Mouse (Mus musculus) right cerebral cortex, postnatal 10 days (tissue): ENCODE data around the gene Cmtm2a.
A peak's percentile ranks its signal among the peaks of the same experiment; 100 is the strongest.
"Not testable (repeated sequence)": the region's sequence is repeated elsewhere in the genome, so short reads cannot be mapped to it uniquely, and the experiment has no call there.

Source experiments
- DNase-seq, 2 experiments: peaks; one replicate each; pipeline ENCODE4 v3.0.0; 2021; ENCODE audit warnings: low spot score in 2 of 2

The Cmtm2a gene

DNA sequence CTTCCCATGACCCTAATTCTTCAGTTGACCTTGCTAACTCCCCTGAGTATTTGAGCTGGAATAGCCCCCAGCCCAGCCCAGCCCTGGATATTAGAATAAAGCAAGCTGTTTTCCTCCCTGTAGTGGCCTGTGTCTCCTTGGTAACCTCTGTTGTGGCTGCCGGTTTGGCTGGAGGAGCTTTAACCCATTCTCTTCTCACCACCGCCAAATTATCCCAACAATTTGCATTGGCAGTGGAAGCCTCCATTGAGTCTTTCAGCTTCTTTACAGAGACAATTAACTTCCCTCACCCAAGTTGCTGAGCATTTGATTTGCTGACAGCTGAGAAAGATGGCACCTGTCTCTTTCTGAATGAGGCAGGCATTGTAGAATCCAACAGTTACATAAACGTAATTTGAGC lies 8.6 kb upstream of the Cmtm2a start:
- DNase-seq, result peak; percentile 27 to 32

DNA sequence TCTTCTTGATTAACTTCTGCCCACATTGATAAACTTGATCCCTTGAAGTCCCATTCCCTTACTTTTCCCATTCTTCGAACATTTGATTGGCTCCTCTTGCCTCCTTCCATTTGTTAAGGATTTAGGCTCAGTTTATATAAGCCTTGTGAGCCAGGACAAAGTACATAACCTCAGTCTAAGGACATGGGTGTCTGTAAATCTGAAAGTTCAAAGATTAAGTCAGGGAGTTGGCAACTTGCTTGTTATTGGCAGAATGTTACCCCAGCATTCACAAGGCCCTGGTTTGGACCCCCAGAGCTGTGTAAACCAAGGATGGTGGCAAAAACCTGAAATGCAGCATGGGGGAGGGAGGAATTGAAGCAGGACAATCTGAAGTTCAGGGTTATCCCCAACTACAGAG lies 1.4 kb upstream of the Cmtm2a start:
- DNase-seq, result no peak

DNA sequence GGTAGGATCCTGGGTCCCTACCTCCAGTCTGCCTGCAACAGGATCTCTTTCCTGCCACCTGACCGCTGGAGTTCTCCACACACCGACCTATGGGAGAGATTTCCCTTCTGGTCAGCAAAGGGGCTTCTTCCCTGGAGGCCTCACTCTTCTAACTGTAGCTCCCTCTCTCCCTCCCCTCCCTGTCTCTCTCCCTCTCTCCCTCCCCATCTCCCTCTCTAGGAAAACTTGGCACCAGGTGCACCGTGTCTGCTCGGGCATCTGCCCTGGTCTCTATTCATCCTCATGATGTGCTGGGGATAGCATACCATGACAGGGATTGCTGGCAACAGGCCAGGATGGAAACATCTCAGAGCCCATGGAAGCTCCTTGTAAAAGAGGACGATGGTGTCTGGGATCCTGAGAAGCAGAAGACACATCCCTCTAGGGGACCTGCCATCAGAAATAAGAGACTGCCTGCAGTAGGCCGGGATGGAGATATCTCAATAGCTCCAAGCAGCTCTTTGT lies 24.0 kb downstream of the Cmtm2a start:
- DNase-seq, result no peak

DNA sequence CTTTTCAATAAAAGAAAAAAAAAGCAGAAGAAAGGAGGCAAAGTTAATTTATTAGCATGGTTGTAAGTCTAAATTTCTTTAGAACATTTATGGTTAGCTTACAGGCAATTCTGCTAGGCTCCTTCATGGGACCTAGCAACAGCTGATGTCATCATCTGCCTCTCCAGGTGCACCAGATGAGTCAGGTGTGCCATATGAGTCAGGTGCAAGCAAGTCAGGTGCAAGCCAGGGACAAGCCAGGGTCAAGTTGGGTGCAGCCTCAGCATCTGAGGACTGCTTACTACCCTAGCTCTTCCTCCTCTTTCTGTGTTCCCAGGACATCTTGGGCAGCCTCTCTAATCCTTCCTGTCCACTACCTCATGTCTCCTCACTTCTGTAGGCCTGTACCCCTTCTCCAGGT lies 24.6 kb downstream of the Cmtm2a start:
- DNase-seq, result no peak

DNA sequence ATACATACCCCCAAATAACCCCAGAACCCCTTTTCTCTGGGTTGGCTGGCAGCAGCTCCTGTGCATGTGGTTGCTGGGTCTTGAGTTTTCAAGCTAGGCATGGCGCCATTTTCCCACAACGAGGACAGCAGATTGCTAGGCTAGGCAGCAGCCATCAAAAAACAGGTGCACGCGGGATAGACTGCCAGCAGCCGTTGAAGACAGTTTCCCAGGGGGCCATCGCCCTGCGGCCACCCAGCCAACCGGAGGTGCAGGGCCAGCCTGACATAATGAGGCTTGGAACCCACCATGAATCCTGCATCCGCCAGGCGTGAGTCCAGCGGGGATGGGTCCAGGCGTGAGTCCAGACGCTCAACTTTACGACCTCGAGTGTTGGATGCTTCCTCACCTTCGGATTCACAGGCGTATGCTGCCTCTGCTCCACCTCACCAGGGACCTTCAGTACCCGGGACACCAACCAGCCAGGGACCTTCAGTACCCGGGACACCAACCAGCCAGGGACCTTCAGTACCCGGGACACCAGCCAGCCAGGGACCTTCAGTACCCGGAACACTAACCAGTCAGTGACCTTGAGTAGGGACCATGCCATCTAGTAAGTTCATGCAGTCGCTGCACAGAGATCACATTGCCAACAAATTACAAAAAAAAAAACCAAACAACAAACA lies 28.6 kb downstream of the Cmtm2a start:
- not testable (repeated sequence) for DNase-seq

DNA sequence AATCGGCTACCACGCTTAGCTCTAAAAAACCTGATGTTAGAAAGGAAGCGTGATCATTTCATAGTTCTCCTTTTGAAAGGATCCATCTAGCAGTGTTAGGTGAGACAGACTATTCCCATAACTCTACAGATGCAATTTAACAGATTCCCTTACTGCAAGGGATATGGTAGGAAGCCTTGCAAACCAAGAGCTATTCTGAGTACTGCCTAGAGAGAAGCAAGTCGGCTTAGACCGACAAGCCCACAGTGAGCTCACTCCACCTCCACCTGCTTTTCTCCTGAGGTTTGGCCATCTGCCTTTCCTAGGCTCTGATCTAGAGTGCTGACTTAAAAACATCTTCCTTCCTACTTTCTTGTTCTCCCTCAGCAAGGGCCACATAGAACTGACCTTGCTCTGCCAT lies 31.2 kb downstream of the Cmtm2a start:
- DNase-seq, result not testable (repeated sequence)

DNA sequence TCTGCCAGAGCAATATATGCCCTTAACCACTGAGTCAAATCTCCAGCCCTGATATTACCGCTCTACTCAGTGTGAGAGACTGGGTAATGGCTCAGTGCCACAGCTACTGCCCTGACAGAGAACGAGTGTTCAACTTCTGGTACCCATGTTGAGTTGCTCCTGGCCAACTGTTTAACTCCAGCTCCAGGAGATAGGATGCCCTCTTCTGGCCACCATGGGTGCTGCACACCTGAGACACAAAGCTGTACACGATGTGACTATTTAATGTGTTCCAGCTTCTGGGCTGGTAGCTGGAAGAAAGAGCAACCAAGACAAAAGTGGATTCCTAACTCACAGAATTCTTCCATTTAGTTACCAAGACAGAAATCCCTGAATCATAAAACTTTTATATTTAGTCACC lies 40.0 kb downstream of the Cmtm2a start:
- no peak for DNase-seq

DNA sequence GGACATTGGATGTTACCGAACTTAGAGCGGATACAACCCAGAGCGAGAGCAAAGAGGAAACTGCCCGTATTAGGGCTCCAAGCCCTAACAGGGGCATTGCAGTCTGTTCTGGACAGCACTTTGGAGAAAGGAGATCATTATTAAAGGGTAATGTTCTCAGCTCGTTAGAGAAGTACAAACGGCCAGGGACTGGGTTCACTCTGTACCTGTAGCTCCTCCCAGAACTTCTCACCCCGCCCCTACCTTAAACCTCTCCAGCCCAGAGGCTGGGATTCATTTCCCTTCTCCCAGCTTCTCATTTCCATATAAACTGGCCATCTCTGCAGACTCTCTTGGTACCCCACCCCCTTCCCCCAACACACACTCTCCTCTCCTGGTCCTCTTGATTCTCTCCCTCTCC lies 41.5 kb downstream of the Cmtm2a start:
- DNase-seq, result no peak

DNA sequence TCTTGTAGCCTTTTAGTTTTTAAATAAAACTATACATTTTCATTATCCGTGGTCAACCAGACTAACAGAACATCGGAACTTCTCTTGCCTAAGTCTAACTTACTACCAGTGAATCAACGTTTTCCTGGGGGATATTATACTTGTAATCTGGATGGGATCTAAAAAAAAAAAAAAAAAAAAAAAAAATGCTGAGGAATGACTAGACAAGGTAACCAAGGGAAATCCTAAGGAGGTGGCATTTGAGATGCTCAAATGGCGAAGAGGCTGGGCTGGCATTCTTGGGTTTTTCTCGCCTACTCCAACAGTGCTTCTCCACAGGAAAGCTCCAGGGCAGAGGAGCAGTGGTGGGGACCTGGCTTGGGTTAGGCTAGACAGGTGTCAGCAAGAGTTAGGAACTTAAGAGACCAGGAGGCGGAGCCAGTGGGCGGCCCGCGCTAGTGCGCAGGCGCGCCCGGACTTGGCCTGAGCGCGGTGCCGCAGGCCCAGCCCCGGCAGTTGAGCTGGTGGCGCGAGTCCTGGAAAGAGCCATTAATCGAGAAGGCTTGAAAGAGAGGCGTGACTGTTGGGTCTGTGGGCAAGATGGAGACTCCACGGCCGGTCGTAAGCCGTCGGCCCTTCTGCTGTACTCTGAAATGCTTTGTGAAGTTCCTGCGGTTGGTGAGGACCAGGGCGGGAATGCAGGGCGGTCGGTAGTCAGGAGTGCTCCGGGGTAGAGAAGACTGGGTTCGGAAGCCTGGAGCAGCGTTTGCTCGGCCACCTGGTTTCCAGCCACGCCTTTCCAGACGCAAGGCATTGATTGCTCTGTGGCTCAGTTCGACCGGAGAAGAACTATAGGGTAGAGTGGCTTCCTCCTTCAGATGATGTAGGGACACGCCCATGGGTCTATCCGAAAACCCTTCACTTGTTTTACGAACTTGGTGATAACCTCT lies 42.3 kb downstream of the Cmtm2a start, which contains the start of gene Cklf:
Cklf (plus strand) TSS at position 423 of the 929 bp plus-strand sequence.
- DNase-seq, result peak; percentile 71 to 81

DNA sequence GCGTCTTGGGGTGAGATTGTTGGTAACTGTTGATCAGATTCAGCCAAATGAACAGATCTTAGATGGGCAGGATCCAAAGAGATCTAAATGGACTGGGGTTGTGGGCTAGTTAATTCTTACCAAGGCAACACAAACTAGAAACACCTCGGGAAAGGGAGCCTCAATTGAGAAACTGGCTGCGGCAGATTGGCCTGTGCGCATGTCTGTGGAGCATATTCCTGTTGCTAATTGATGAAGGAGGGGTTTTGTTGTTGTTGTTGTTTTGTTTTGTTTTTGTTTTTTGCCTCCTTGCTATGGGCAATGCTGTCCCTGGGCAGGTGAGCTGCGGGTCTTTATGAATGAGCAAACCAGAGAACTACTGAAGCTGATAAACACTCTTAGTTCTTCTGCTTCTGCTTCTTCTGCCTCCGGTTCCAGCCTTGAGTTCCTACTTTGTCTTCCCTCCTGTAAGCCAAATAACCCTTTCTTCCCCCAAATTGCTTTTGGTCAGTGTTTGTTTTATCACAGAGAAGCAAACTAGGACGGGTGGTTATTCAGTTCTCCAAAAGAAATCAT lies 43.5 kb downstream of the Cmtm2a start:
- peak in 1 of 2 experiments; percentile 11 for DNase-seq

DNA sequence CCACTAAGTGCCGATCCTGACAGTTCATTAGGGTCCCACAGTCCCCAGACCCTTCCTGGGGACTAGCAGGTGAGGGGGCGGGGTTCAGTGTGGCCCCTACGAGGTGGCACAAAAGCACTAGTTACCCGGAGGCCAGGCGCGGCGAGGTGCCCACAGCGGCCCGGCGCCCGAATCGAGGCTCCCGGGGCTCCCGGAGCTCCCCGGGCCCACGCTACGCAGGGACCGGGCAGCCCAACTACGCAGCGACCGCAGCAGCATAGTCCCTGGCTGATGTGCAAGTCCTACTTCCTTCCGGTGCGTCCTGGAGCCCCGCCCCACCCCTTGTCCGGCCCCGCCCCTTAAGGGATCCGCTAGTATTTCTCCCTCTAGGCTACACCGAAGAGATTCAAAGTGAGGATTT lies 44.7 kb downstream of the Cmtm2a start, which contains the start of gene Tk2:
Tk2 (minus strand) TSS at position 283 of the 400 bp plus-strand sequence.
- DNase-seq, result peak; percentile 84 to 87

DNA sequence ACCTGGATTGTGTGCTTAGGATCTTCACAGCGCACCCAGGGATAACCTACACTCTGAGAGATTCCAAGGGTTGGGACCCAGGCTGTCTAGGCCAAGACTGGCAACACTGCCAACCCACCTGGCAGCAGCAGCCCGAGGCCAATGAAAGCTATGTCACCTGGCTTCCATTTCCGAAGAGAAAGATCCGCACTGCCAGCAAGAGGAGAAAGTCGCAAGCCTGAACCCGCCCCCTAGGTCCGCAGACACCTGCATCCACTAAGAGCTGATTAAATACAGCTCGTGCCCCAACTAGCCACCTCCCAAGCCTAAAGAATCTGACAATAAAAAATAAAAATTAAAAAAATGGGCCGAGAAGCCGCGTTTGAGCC lies 45.1 kb downstream of the Cmtm2a start:
- DNase-seq, result no peak

DNA sequence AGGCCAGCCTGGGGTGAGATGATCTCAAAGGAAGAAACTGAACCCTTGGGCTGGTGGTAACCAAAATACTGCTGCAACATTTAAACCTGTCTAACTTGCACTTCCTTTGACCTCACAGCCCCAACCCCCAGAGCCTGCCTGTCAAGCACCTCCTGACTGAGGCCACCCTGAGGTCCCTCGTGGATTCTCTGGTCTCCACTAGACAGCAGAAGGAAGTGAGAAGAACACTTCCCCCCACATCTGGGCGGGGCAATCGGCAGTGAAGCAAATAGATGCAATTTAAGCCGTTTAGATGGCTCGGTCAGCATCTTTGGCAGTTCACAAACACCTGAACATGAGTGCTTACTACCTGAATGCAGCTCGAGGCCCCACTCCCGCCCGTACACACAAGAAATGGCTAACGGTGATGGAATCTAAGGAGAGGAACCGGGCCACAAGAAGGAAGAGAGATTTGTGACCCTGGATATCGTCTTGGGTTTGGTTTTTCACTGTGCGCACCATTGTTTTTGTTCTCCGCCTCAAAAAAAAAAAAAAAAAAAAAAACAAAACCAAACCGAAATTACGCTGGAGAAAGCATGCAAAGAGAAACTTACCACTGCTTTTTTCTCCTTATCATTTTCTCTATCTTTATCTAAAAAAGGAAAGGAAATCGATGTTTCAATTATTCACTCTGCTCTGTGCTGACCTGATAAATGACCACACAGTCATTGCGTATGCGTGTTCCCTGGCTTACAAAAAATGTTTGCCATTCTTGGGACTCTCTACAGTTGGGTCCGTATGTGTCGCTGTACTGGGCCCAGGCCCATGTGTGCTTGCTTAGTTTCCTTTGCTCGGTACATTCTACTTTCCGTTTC lies 45.7 kb downstream of the Cmtm2a start:
- peak in 1 of 2 experiments; percentile 43 for DNase-seq

DNA sequence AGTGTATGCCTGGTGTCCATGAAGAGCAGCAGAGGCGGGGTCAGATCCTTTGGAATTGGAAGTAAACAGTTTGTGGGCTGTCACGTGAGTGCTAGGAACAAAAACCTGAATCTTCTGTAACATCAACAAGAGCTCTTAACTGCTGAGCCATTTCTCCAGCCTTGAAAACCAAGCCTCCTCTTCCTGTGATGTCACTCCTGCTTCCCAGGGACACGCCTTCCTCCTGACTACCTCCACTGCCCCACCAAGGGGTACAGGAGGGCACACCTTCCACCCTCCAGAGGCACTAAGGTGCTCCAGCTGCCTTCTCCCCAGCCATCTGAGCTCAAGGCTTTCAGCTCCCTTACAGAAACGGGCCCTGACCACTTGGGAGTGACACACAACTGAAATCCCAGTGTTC lies 46.4 kb downstream of the Cmtm2a start:
- DNase-seq, result no peak

DNA sequence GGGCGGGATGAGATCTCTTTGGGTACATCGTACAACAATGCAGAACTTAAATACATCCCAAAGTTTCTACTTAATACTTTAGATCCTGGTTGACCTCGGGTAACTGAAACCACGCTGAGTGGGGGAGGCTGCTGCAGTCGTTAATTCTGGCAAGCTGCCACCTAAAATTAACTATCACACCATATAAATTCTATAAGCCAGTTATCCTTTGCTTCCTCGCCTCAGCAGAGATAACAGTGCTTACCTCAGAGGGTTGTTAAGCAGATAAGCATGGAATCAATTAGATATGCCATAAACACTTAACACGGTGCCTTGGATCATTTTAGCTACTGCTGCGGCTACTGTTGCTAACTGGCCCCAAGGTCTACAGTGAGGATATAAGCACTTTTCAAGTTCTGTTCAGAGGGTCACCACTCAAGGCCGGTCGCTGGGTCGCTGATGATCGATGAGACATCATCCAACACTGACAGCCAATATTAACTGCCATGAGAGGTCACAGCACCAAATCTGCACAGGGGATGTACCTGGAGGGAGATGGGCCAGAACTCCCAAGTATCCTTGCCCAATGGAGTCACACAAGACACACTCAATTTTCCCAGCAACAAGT lies 50.8 kb downstream of the Cmtm2a start:
- DNase-seq, result no peak

DNA sequence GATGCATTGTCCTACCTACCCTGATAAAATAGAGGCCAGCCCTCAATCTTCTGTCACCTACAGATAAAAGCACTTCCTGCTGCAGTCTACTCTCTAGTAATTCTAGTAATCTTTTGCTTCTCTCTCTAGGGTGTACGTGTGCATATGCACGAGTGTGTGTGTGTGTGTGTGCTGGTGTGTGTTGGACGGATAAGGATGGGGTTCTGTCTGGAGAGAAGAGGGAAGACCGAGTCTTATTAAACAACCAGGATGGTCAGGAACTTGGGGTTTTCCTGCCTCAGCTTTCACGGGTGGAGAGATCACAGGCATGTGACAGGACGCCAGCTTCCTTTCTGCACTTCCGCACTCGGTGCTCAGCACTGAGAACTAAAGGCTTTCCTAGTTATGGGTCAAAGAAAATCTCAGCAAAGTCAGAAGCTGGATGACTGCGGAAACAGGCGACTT lies 53.5 kb downstream of the Cmtm2a start:
- no peak for DNase-seq

DNA sequence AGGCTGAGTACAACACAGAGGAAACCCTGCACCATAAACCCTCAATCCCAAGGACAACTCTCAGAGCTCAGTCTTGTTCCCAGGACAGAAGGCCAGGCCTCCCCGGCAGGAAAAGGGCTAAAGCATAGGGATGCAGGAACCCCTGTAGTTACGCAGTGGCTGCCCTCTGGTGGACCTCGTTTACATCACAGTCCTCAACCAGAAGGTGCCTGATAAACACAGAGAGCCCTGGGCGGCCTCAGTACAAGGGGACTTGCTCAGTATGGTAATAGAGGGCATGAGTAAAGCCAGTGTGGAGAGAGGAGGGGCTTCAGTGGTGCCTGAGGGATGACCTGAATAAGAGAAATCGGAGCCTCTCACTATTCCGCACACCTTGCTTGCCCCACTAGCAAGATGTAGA lies 58.4 kb downstream of the Cmtm2a start:
- DNase-seq, result no peak

DNA sequence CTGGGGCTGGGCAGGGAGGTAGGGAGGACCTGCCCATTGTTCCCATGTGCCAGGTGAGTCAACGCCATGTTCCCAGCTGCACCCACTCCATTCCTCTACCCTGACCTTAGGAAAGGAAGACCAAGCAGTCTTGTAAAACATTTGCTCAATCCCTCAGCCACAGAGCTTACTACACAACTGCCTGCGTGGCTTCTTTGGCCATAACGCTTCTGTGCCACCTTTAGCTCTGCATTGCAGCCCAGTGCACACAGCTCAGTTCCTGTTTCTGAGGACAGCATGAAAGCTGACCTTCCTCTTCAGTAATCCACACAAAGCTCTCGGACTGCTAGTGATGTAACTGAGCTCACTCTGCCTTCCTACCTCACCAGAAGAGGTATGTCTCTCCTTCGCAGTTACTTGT lies 60.1 kb downstream of the Cmtm2a start:
- DNase-seq, result no peak

DNA sequence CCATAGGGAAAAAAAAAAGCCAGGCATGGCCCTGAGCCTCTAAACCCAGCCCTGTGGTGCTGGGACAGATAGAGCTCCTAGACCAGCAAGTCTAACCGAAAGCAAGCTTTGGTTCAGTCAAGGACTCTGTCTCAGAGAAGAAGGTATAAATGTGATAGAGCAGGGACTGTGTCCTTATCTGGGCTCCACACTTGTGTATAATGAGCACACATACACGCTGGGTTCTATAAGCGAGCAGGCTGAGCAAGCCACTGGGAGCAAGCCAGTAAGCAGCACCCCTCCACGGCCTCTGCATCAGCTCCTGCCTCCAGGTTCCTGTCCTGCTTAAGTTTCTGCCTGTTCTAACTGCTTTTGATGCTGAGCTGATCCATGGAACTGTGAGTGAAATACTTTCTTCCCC lies 60.9 kb downstream of the Cmtm2a start:
- no peak for DNase-seq
